Mouse (Mus musculus): ENCODE results near the gene Itfg2. TPM values are rescaled to one million over a fixed set of nuclear protein-coding genes. Genes with fewer than 3 reads are reported as not detected.

Gene Itfg2
- polyA plus RNA-seq, 1 experiment from 2014 or later: 35.9 TPM

GRCm38 (mm10) chr6:128429826-128430225, 5.1 kb upstream of the Itfg2 start:
- no peak overlapping the region for H3K27ac ChIP-seq
- peaks cover 2% of the 10 kb centered on the region; the same call in 1 of the 2 replicates for H3K4me1 ChIP-seq
- no peak overlapping the region for H3K4me3 ChIP-seq (replicated peaks)
- ATAC-seq (replicated peaks; ENCODE audit: low FRiP score): no peak
- peaks cover 73% of the 10 kb centered on the region for H3K36me3 ChIP-seq
- no peak overlapping the region for H3K4me2 ChIP-seq
- no peak overlapping the region for H3K9ac ChIP-seq
- H3K27me3 ChIP-seq: no peaks in the 10 kb centered on the region
- H3K9me3 ChIP-seq (replicated peaks): no peaks in the 10 kb centered on the region
- 91% methylated on average over 6 of the region's 6 CpGs for WGBS

DNA sequence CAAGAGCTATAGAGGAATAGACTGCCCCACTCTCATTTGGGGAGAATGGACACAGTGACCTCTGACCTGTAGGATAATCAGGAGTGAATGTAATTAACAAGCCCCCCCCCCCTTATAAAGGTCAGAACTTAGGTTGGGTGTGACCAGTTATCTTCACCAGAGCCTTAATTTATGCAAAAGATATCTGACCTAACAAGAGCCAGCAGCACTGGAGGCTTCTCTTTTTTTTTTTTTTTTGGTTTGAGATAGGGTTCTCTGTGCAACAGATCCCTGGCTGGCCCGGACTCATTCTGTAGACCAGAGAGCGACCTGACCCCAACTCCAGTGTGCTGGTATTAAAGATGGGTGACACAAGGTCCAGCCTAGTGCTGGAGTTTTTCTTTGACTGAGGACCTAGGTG, 4.6 kb upstream of the Itfg2 start:
- Histone ChIP-seq H3K36me3 (peaks cover 68% of the 10 kb centered on the region), H3K9ac (no peak overlapping the region), H3K27me3 (no peaks in the 10 kb centered on the region), H3K27ac (no peak overlapping the region), H3K9me3 (replicated peaks) (no peaks in the 10 kb centered on the region), H3K4me2 (no peak overlapping the region), H3K4me3 (replicated peaks) (no peak overlapping the region), H3K4me1 (peaks cover 2% of the 10 kb centered on the region; the same call in 1 of the 2 replicates)
- WGBS: 91% methylated on average over 2 of the region's 2 CpGs
- no peak for ATAC-seq (replicated peaks; ENCODE audit: low FRiP score)

- Histone ChIP-seq H3K27ac (no peak overlapping the region), H3K4me3 (replicated peaks) (no peak overlapping the region), H3K4me1 (peaks cover 6% of the 10 kb centered on the region; the same call in 1 of the 2 replicates), H3K4me2 (no peak overlapping the region), H3K27me3 (no peaks in the 10 kb centered on the region), H3K9me3 (replicated peaks) (no peaks in the 10 kb centered on the region), H3K36me3 (peaks cover 51% of the 10 kb centered on the region), H3K9ac (no peak overlapping the region)
- ATAC-seq (replicated peaks; ENCODE audit: low FRiP score): no peak
- 94% methylated on average over 5 of the region's 5 CpGs for WGBS
These were observed 2.8 kb upstream of the Itfg2 start for GRCm38 (mm10) chr6:128427571-128427970.

DNA sequence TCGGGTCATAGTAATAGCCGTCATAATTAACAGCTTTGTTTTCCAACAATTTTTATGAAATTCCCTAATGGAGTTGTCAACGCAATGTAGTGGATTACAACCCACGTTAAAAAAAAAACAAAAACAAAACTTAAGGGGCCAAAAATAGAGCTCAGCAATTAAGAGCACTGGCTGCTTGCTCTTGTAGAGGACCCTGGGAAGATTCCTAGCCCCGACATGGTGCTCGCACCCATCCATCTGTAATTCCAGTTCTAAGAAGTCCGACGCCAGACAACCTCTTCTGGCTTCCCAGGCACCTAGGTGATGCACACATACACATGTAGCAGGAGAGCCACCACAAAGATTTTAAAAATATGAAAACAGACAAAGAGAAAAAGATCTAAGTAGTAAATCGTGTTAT, 315 bp upstream of the Itfg2 start:
- Histone ChIP-seq H3K27ac (peak overlapping the region; percentile 96), H3K27me3 (no peaks in the 10 kb centered on the region), H3K9ac (peak overlapping the region; percentile 54), H3K9me3 (replicated peaks) (no peaks in the 10 kb centered on the region), H3K36me3 (peaks cover 26% of the 10 kb centered on the region), H3K4me3 (replicated peaks) (peak overlapping the region; percentile 59), H3K4me2 (peak overlapping the region; percentile 66), H3K4me1 (peaks cover 16% of the 10 kb centered on the region)
- no peak for ATAC-seq (replicated peaks; ENCODE audit: low FRiP score)
- WGBS: 19% methylated on average over 9 of the region's 9 CpGs

DNA sequence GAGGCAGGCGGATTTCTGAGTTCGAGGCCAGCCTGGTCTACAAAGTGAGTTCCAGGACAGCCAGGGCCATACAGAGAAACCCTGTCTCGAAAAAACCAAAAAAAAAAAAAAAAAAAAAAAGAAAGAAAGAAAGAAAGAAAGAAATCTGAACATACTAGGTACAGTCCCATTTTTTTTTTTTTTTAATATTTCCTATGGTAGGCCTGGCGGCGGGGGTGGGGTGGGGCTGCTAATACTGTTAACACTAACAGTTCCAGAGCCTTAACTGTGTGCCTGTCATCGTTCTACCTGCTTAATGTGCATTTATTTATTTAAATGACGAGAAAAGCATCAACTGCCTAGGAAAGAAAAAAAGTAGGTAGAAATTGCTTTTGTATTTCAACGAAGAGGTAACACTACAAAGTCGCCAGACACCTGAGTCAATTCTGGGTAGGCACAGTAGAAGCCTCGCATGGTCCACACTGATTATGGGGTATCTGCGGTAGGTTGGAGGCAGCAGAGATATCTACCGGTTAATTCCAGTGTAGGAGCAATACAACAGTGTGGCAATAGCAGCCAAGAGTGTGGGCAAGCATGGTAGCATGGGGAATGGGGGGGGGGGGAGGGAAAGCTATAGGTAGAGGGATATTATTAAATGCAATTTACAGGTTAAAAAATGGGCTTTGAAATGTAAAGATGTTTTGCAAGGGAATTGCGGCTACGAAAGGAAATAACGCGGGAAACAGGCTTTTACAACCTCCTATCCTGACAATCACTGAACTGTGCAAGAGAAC, 1.0 kb downstream of the Itfg2 start:
- Histone ChIP-seq H3K27me3 (no peaks in the 10 kb centered on the region), H3K4me3 (replicated peaks) (peak overlapping the region; percentile 59), H3K4me2 (peak overlapping the region; percentile 66), H3K9me3 (replicated peaks) (no peaks in the 10 kb centered on the region), H3K36me3 (peaks cover 17% of the 10 kb centered on the region), H3K4me1 (peaks cover 16% of the 10 kb centered on the region), H3K27ac (peak overlapping the region; percentile 96), H3K9ac (peak overlapping the region; percentile 54)
- 43% methylated on average over 16 of the region's 16 CpGs for WGBS
- ATAC-seq (replicated peaks; ENCODE audit: low FRiP score): peak; percentile 61

DNA sequence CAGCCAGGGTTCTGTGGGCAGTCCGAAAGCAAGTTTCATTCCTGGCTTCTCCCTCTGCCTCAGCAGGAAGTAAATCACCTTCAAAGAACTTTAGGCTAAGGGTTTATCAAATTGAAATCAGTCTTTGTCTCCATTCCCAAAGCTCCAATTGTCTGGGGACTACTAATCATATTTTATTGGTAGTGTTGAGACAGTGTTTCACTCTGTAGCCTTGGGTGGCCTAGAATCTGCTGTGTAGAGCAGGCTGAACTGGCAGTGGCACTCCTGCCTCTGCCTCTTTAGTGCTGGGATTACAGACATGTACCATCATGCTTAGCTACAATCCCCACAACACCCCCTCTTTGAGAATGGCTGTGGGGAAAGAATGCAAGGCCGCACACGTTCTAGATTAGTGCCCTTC, 3.3 kb downstream of the Itfg2 start:
- ATAC-seq (replicated peaks; ENCODE audit: low FRiP score): no peak

GRCm38 (mm10) chr6:128421036-128421435, 3.7 kb downstream of the Itfg2 start:
- WGBS: 66% methylated on average over 2 of the region's 2 CpGs
- Histone ChIP-seq H3K9ac (no peak overlapping the region), H3K4me2 (no peak overlapping the region), H3K36me3 (peaks cover 9% of the 10 kb centered on the region), H3K4me1 (peaks cover 16% of the 10 kb centered on the region), H3K27me3 (no peaks in the 10 kb centered on the region), H3K27ac (peak overlapping the region; percentile 76), H3K9me3 (replicated peaks) (no peaks in the 10 kb centered on the region), H3K4me3 (replicated peaks) (no peak overlapping the region)
- ATAC-seq (replicated peaks; ENCODE audit: low FRiP score): no peak

More for the DNA sequence above, 3.3 kb downstream of the Itfg2 start:
- Histone ChIP-seq H3K27ac (peak overlapping the region; percentile 76), H3K4me3 (replicated peaks) (no peak overlapping the region), H3K4me1 (peaks cover 16% of the 10 kb centered on the region), H3K4me2 (no peak overlapping the region), H3K9me3 (replicated peaks) (no peaks in the 10 kb centered on the region), H3K9ac (no peak overlapping the region), H3K27me3 (no peaks in the 10 kb centered on the region), H3K36me3 (peaks cover 8% of the 10 kb centered on the region; the same call in 1 of the 2 replicates)
- 89% methylated on average over 3 of the region's 3 CpGs for WGBS

DNA sequence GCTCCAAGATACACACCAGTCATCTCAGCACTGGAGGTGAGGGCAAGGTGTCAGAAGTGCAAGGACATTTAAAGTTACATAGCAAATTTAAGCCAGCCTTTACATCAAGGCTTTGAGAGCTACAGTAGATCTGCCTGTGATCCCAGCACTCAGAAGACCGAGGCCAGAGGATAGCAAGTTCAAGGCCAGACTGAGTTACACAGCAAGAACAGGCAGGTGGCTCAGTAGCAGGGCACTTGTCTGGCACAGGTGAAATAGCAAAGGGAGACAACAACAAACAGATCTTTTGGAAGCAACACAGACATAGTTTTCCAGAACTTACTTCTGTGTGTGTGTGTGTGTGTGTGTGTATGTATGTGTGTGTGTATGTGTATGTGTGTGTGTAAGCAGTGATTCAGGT, 6.7 kb downstream of the Itfg2 start:
- H3K4me2 ChIP-seq: no peak overlapping the region
- no peak overlapping the region for H3K9ac ChIP-seq
- peaks cover 9% of the 10 kb centered on the region; the same call in 1 of the 2 replicates for H3K4me1 ChIP-seq
- peaks cover 18% of the 10 kb centered on the region for H3K36me3 ChIP-seq
- H3K27ac ChIP-seq: no peak overlapping the region
- H3K9me3 ChIP-seq (replicated peaks): no peaks in the 10 kb centered on the region
- no peaks in the 10 kb centered on the region for H3K27me3 ChIP-seq
- ATAC-seq (replicated peaks; ENCODE audit: low FRiP score): no peak
- WGBS: 88% methylated on average over 1 of the region's 1 CpGs
- H3K4me3 ChIP-seq (replicated peaks): no peak overlapping the region

GRCm38 (mm10) chr6:128416169-128416568, 8.6 kb downstream of the Itfg2 start:
- 83% methylated on average over 5 of the region's 5 CpGs for WGBS
- no peak overlapping the region for H3K4me3 ChIP-seq (replicated peaks)

GRCm38 (mm10) chr6:128411115-128411514, 13.6 kb downstream of the Itfg2 start:
- 0 out of 2 replicates have a peak, but pooled peaks have one; percentile 5 for ATAC-seq (replicated peaks; ENCODE audit: low FRiP score)
- peaks cover 78% of the 10 kb centered on the region for H3K36me3 ChIP-seq
- H3K9ac ChIP-seq: no peak overlapping the region
- H3K4me2 ChIP-seq: no peak overlapping the region
- no peak overlapping the region for H3K4me3 ChIP-seq (replicated peaks)
- no peak overlapping the region for H3K27ac ChIP-seq
- WGBS: 19% methylated on average over 3 of the region's 3 CpGs
- no peaks in the 10 kb centered on the region for H3K9me3 ChIP-seq (replicated peaks)
- H3K27me3 ChIP-seq: no peaks in the 10 kb centered on the region
- no peaks in the 10 kb centered on the region for H3K4me1 ChIP-seq

More at GRCm38 (mm10) chr6:128416169-128416568, 8.6 kb downstream of the Itfg2 start:
- no peak overlapping the region for H3K9ac ChIP-seq
- H3K9me3 ChIP-seq (replicated peaks): no peaks in the 10 kb centered on the region
- H3K27me3 ChIP-seq: no peaks in the 10 kb centered on the region
- no peak overlapping the region for H3K27ac ChIP-seq
- peaks cover 36% of the 10 kb centered on the region for H3K36me3 ChIP-seq
- no peak overlapping the region for H3K4me2 ChIP-seq
- peaks cover 3% of the 10 kb centered on the region; the same call in 1 of the 2 replicates for H3K4me1 ChIP-seq
- ATAC-seq (replicated peaks; ENCODE audit: low FRiP score): no peak

DNA sequence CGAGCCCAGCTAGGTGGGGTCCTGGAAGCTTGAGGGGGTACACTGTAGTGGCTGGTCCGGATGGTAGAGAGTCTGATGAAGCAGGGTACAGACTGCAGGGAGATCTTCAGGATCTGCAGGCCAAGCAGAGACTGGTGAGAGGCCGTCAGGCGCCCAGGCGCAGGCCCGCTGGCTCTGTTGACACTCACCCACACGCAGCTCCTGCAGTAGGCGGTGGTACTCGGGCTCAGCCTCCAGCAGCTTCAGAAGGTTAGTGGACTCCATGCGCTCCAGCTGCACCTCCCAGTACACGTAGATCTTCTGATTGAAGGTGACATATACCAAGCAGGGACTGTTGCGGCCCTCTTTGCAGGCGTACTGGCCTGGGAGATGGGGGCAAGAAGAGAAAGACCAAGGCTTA, 14.4 kb downstream of the Itfg2 start:
- Histone ChIP-seq H3K4me3 (replicated peaks) (no peak overlapping the region), H3K4me1 (no peaks in the 10 kb centered on the region), H3K36me3 (peaks cover 77% of the 10 kb centered on the region), H3K4me2 (no peak overlapping the region), H3K27ac (no peak overlapping the region), H3K27me3 (no peaks in the 10 kb centered on the region), H3K9ac (no peak overlapping the region), H3K9me3 (replicated peaks) (no peaks in the 10 kb centered on the region)
- ATAC-seq (replicated peaks; ENCODE audit: low FRiP score): no peak; the same call in 1 of the 2 replicates
- whole genome bisulfite sequencing: 93% methylated on average over 13 of the region's 13 CpGs

- H3K36me3 ChIP-seq: peaks cover 77% of the 10 kb centered on the region
These were observed 16.1 kb downstream of the Itfg2 start for GRCm38 (mm10) chr6:128408544-128409125.

More at GRCm38 (mm10) chr6:128408544-128409125, 16.1 kb downstream of the Itfg2 start:
- H3K27ac ChIP-seq: no peak overlapping the region
- H3K4me1 ChIP-seq: no peaks in the 10 kb centered on the region
- H3K9ac ChIP-seq: no peak overlapping the region
- H3K27me3 ChIP-seq: no peaks in the 10 kb centered on the region
- 86% methylated on average over 7 of the region's 7 CpGs for whole genome bisulfite sequencing
- no peak overlapping the region for H3K4me2 ChIP-seq
- H3K9me3 ChIP-seq (replicated peaks): no peaks in the 10 kb centered on the region
- H3K4me3 ChIP-seq (replicated peaks): no peak overlapping the region
- no peak for ATAC-seq (replicated peaks; ENCODE audit: low FRiP score)

Data from kidney, embryonic 15.5 days (tissue).